Mouse (Mus musculus) C2C12 (cell line): ENCODE results near the gene Hes7. TPM values are rescaled to one million over a fixed set of nuclear protein-coding genes. Genes with fewer than 3 reads are reported as not detected.

Source experiments
- H3K27me3 ChIP-seq: one replicate; pipeline ENCODE4 v1.6.1; 2011; ENCODE audit not compliant: control insufficient read depth, insufficient read depth, insufficient read length
- H3K36me3 ChIP-seq: one replicate; pipeline ENCODE4 v1.6.1; 2011; ENCODE audit not compliant: control insufficient read depth, insufficient read depth
- H3K4me3 ChIP-seq: one replicate; pipeline ENCODE4 v1.5.1; 2011; ENCODE audit warnings: mild to moderate bottlenecking, control low read depth; ENCODE audit not compliant: poor library complexity, insufficient read depth, severe bottlenecking
- H3K79me2 ChIP-seq: one replicate; pipeline ENCODE4 v1.6.1; 2011; ENCODE audit not compliant: control insufficient read depth, insufficient read depth
- H3K79me3 ChIP-seq: one replicate; pipeline ENCODE4 v1.6.1; 2011; ENCODE audit warnings: low read depth, control low read depth
- H3ac ChIP-seq: one replicate; pipeline ENCODE3; 2011; ENCODE audit warnings: low read depth; ENCODE audit not compliant: control insufficient read depth, insufficient read length
- CEBPB ChIP-seq: IDR thresholded peaks from one replicate; pipeline ENCODE4 v1.6.1; 2011; ENCODE audit warnings: low read depth, mild to moderate bottlenecking, control low read depth, moderate library complexity
- CTCF ChIP-seq: IDR thresholded peaks from one replicate; pipeline ENCODE4 v1.5.1; 2011; ENCODE audit not compliant: control insufficient read depth, insufficient read depth, insufficient read length
- FOSL1 ChIP-seq: IDR thresholded peaks from one replicate; pipeline ENCODE4 v1.8.0; 2011; ENCODE audit warnings: mild to moderate bottlenecking, low read length; ENCODE audit not compliant: poor library complexity, insufficient read depth, severe bottlenecking
- MAX ChIP-seq: IDR thresholded peaks from one replicate; pipeline ENCODE4 v1.6.1; 2011; ENCODE audit warnings: mild to moderate bottlenecking, control low read depth
- MYOD1 ChIP-seq: IDR thresholded peaks from one replicate; pipeline ENCODE4 v1.6.1; 2011; ENCODE audit warnings: low read depth; ENCODE audit not compliant: control insufficient read depth, insufficient read length
- MYOG ChIP-seq: IDR thresholded peaks from one replicate; pipeline ENCODE4 v1.6.1; 2011; ENCODE audit not compliant: control insufficient read depth, insufficient read length; ENCODE audit errors: extremely low read depth
- USF1 ChIP-seq: IDR thresholded peaks from one replicate; pipeline ENCODE4 v1.6.1; 2011; ENCODE audit warnings: low read depth, mild to moderate bottlenecking, control low read depth, moderate library complexity
- polyA plus RNA-seq: library from polyadenylated mRNA; unstranded; fragments of >200 nt; fragmentation: generic; extraction: Trizol; gene quantifications from one replicate; pipeline ENCODE4 v1.2.1, GENCODE M21; 2012; ENCODE audit warnings: missing spikeins

Gene Hes7
- polyA plus RNA-seq, 1 experiment = 0.06 TPM

- TF ChIP-seq FOSL1 (peak; percentile 13), MAX (peak; percentile 82), CEBPB (peak; percentile 87), MYOD1 (no peak), CTCF (no peak), MYOG (no peak), USF1 (no peak)
- Histone ChIP-seq H3K4me3 (peak overlapping the region; percentile 3), H3K36me3 (no peaks in the 10 kb centered on the region), H3ac (peak overlapping the region; percentile 56), H3K79me2 (no peaks in the 10 kb centered on the region), H3K79me3 (no peaks in the 10 kb centered on the region), H3K27me3 (no peaks in the 10 kb centered on the region)
Observed at GRCm38 (mm10) chr11:69073065-69073888, 46.9 kb upstream of the Hes7 start.

DNA sequence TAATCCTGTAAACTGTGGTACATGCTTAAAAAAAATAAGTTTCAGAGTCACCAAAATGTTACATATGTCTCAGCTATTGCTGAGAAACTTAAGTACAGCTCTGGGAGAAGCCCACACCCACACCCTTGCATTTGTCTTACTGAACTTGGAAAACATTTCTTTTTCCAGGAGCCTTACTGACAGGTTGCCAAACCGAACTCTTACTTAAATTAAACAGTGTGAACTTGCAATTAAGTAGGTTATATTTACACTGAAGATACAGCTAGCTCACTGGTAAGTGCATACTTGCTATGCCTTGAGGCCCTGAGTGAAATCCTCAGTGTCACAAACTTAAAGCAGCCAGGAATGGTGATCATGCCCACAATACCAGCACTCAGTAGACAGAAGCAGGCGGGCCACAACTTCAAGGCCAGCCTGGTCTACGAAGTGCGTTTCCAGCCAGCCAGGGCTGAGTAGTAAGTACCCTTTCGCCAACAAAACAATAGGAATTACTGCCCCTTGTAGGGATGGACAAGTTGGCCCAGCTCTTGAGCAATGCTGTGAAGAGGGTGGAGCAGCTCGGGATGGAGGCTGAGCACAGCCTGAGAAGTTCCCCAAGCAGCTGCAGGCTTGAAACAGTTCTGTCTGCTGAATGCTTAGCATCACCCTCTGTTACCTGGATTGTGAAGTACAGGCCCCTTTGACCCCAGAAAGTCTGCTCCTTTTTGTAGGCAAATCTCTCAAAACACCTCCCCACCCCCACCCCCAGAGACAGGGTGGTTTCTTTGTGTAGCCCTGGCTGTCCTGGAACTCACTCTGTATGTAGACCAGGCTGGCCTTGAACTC, 46.0 kb upstream of the Hes7 start:
- Histone ChIP-seq H3ac (no peak overlapping the region), H3K27me3 (no peaks in the 10 kb centered on the region), H3K79me2 (no peaks in the 10 kb centered on the region), H3K36me3 (no peaks in the 10 kb centered on the region), H3K4me3 (no peak overlapping the region), H3K79me3 (no peaks in the 10 kb centered on the region)
- no peak for TF ChIP-seq FOSL1
- TF ChIP-seq CEBPB = no peak
- no peak for TF ChIP-seq MYOG
- TF ChIP-seq USF1 = no peak
- TF ChIP-seq MYOD1 = no peak

- Histone ChIP-seq H3K79me3 (no peaks in the 10 kb centered on the region), H3K36me3 (no peaks in the 10 kb centered on the region), H3K79me2 (no peaks in the 10 kb centered on the region), H3K27me3 (no peaks in the 10 kb centered on the region), H3ac (no peak overlapping the region), H3K4me3 (no peak overlapping the region)
- no peak for TF ChIP-seq USF1
- no peak for TF ChIP-seq MYOD1
- no peak for TF ChIP-seq FOSL1
- TF ChIP-seq CTCF = no peak
- no peak for TF ChIP-seq MYOG
- no peak for TF ChIP-seq CEBPB
- TF ChIP-seq MAX = no peak
Observed at GRCm38 (mm10) chr11:69074776-69075069, 45.5 kb upstream of the Hes7 start.

DNA sequence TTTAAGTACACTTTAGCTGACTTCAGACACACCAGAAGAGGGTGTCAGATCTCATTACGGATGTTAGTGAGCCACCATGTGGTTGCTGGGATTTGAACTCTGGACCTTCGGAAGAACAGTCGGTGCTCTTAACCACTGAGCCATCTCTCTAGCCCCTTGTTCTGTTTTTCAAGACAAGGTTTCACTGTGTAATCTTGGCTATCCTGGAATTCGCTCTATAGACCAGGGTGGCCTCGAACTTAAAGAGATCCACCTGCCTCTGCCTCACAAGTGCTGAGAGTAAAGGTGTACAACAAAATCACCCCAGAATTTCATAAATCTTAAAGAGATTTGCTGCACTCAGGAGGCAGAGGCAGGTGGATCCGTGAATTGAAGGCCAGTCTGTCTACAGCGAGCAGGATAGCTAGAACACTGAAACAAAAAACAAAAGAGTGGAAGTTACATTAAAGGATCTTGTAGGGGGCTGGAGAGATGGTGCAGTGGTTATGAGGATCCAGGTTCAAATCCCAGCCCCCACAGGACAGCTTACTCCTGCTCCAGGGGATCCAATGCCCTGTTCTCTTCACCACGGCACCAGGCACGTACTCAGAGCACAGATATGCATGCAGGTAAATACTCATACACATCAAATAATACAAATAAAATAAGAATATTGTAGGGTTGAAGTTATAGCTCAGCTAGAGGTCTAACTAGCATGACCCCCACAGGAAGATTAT, 44.3 kb upstream of the Hes7 start:
- Histone ChIP-seq H3K36me3 (no peaks in the 10 kb centered on the region), H3K79me2 (no peaks in the 10 kb centered on the region), H3ac (no peak overlapping the region), H3K27me3 (no peaks in the 10 kb centered on the region), H3K4me3 (no peak overlapping the region), H3K79me3 (no peaks in the 10 kb centered on the region)
- TF ChIP-seq MYOD1 = no peak
- no peak for TF ChIP-seq CEBPB
- no peak for TF ChIP-seq MAX
- no peak for TF ChIP-seq MYOG
- no peak for TF ChIP-seq CTCF
- TF ChIP-seq USF1 = no peak
- no peak for TF ChIP-seq FOSL1

DNA sequence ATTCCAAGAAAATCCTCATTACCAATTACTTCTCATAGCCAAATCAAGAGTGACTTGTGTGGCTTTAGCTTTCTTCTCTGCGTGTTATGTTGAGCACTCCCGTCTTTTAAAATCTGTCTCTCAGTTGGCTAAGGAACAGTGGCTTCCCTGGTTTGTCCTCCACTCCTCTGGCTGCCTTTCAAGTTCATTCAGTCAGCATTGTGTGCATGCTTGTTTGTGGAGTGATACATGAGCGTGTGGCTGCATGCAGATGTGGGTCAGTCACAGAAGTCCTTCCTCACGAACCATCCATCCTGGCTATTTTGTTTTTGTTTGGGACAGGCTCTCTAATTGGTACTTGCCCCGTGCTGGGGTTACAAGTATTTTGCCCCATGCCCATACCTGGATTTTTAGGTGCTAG, 43.6 kb upstream of the Hes7 start:
- Histone ChIP-seq H3K4me3 (no peak overlapping the region), H3K79me3 (no peaks in the 10 kb centered on the region), H3K36me3 (no peaks in the 10 kb centered on the region), H3K79me2 (no peaks in the 10 kb centered on the region), H3ac (no peak overlapping the region), H3K27me3 (no peaks in the 10 kb centered on the region)
- TF ChIP-seq MAX (no peak), MYOD1 (no peak), FOSL1 (no peak), CEBPB (no peak)

DNA sequence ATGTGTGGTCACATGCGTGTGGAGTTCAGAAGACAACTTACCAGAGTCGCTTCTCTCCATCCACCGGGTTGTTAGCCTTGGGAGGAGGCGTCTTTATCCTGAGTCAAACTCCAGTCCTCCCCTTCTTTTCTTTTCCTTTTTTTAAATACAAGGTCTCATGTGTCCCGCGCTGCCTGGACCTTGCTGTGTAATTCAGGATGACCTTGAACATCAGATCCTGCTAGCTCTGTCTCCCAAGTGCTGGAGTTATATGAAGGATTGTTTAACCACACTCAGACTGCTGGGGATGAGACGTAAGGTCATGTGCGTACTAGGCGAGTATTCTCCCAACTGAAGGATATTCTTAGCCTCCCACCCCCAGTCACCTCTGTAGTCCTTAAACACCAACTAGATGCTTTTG, 42.9 kb upstream of the Hes7 start:
- no peaks in the 10 kb centered on the region for H3K36me3 ChIP-seq
- H3K79me3 ChIP-seq = no peaks in the 10 kb centered on the region
- no peak overlapping the region for H3K4me3 ChIP-seq
- H3K27me3 ChIP-seq = no peaks in the 10 kb centered on the region
- H3ac ChIP-seq = no peak overlapping the region
- H3K79me2 ChIP-seq = no peaks in the 10 kb centered on the region
- TF ChIP-seq FOSL1 = no peak
- TF ChIP-seq MYOG = no peak
- TF ChIP-seq MAX = no peak
- no peak for TF ChIP-seq CEBPB
- TF ChIP-seq MYOD1 = no peak
- no peak for TF ChIP-seq USF1
- TF ChIP-seq CTCF = no peak
